Mouse (Mus musculus) megakaryocyte, embryonic 14.5 days (primary cell): Measurements from ENCODE around the gene Wdr5.

ENCODE experiments used
- FLI1 ChIP-seq: IDR thresholded peaks from 2 replicates; pipeline ENCODE4 v1.6.1; 2012; ENCODE audit warnings: low read length, inconsistent platforms, mixed read lengths
- GATA1 ChIP-seq: IDR thresholded peaks from 3 replicates; pipeline ENCODE4 v1.6.1; 2012; ENCODE audit warnings: mixed read lengths, low read length, inconsistent platforms, borderline replicate concordance

GRCm38 (mm10) chr2:27582112-27582511 lies 67.2 kb downstream of the Wdr5 start:
- no peak for TF ChIP-seq GATA1
- TF ChIP-seq FLI1: no peak
